Mouse (Mus musculus): ENCODE results near the gene Gm21915. TPM values are rescaled to one million over a fixed set of nuclear protein-coding genes. Genes with fewer than 3 reads are reported as not detected.

Gene Gm21915
- polyA plus RNA-seq, 1 experiment from 2014 or later: not detected

- peaks cover 3% of the 10 kb centered on the region; the same call in 1 of the 2 replicates for H3K27me3 ChIP-seq (replicated peaks)
- no peaks in the 10 kb centered on the region for H3K4me1 ChIP-seq
- no peak overlapping the region for H3K4me3 ChIP-seq
- no peaks in the 10 kb centered on the region for H3K9me3 ChIP-seq (replicated peaks)
- no peak for ATAC-seq
- H3K4me2 ChIP-seq: no peak overlapping the region
- 58% methylated on average over 3 of the region's 3 CpGs for WGBS (ENCODE audit: insufficient replicate concordance)
- no peaks in the 10 kb centered on the region for H3K36me3 ChIP-seq
- H3K27ac ChIP-seq: no peak overlapping the region
- no peak overlapping the region for H3K9ac ChIP-seq
Observed at GRCm38 (mm10) chr9:40699194-40699593, 28.8 kb downstream of the Gm21915 start.

- Histone ChIP-seq H3K4me2 (no peak overlapping the region), H3K4me1 (no peaks in the 10 kb centered on the region)
- WGBS (ENCODE audit: insufficient replicate concordance): 66% methylated on average over 5 of the region's 5 CpGs
Observed at GRCm38 (mm10) chr9:40700253-40700652, 29.8 kb downstream of the Gm21915 start.

GRCm38 (mm10) chr9:40704364-40705276 lies 34.2 kb downstream of the Gm21915 start:
- Histone ChIP-seq H3K4me2 (no peak overlapping the region), H3K27ac (no peak overlapping the region), H3K27me3 (replicated peaks) (no peaks in the 10 kb centered on the region; the same call in 1 of the 2 replicates), H3K4me1 (0 out of 2 replicates have a peak, but pooled peaks cover 3% of the 10 kb centered on the region), H3K36me3 (no peaks in the 10 kb centered on the region), H3K4me3 (no peak overlapping the region), H3K9ac (no peak overlapping the region), H3K9me3 (replicated peaks) (no peaks in the 10 kb centered on the region)
- no peak for ATAC-seq
- 51% methylated on average over 10 of the region's 10 CpGs for WGBS (ENCODE audit: insufficient replicate concordance)

More at GRCm38 (mm10) chr9:40700253-40700652, 29.8 kb downstream of the Gm21915 start:
- Histone ChIP-seq H3K4me3 (no peak overlapping the region), H3K36me3 (no peaks in the 10 kb centered on the region), H3K27ac (no peak overlapping the region), H3K27me3 (replicated peaks) (no peaks in the 10 kb centered on the region), H3K9ac (no peak overlapping the region), H3K9me3 (replicated peaks) (no peaks in the 10 kb centered on the region)
- no peak for ATAC-seq

DNA sequence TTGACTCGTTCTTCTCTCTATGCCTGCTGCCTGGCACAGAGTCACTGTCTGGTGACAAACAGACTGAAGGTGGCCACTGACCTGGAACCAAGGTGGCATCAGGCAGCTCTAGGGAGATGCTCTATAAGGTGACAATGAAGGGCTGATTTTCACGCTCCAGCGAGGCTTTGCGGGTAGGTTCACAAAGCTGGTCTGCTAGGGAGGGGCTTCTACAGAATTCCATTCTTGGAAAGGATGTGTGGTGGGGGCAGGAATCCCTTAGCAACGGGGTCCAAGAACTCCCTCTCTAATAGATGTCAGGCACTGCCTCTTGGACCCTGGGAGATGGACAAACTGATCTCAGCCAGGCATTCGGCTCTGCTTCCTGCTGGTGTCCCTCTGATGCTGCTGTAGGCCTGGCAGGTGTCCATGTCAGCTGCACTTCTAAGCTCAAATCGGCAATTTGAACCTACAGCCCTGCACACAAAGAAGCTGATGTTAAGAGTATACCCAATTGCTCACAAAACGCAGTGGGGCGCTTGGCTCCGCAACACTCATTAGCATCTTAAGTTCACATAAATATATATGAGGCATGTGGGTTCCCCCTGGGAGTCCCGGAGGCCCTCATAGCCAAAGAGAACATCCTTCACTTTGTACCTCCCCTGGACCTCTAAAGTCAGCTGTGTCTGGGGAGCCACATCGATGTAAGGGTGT lies 38.2 kb downstream of the Gm21915 start:
- no peaks in the 10 kb centered on the region for H3K9me3 ChIP-seq (replicated peaks)
- H3K4me3 ChIP-seq: no peak overlapping the region
- 65% methylated on average over 12 of the region's 12 CpGs for WGBS (ENCODE audit: insufficient replicate concordance)
- H3K27ac ChIP-seq: no peak overlapping the region
- H3K9ac ChIP-seq: no peak overlapping the region
- H3K4me1 ChIP-seq: peaks cover 3% of the 10 kb centered on the region; the same call in 1 of the 2 replicates
- no peak for ATAC-seq
- no peaks in the 10 kb centered on the region; the same call in 1 of the 2 replicates for H3K27me3 ChIP-seq (replicated peaks)
- H3K4me2 ChIP-seq: no peak overlapping the region
- no peaks in the 10 kb centered on the region for H3K36me3 ChIP-seq

GRCm38 (mm10) chr9:40709141-40709537 lies 38.7 kb downstream of the Gm21915 start:
- no peak for ATAC-seq
- no peak overlapping the region for H3K4me3 ChIP-seq
- WGBS (ENCODE audit: insufficient replicate concordance): 56% methylated on average over 7 of the region's 7 CpGs
- H3K27me3 ChIP-seq (replicated peaks): no peaks in the 10 kb centered on the region; the same call in 1 of the 2 replicates
- no peaks in the 10 kb centered on the region for H3K9me3 ChIP-seq (replicated peaks)
- H3K4me1 ChIP-seq: peaks cover 3% of the 10 kb centered on the region; the same call in 1 of the 2 replicates
- no peak overlapping the region for H3K9ac ChIP-seq
- no peak overlapping the region for H3K4me2 ChIP-seq
- no peaks in the 10 kb centered on the region for H3K36me3 ChIP-seq
- H3K27ac ChIP-seq: no peak overlapping the region

GRCm38 (mm10) chr9:40709587-40709986 lies 39.2 kb downstream of the Gm21915 start:
- Histone ChIP-seq H3K36me3 (no peaks in the 10 kb centered on the region), H3K27me3 (replicated peaks) (no peaks in the 10 kb centered on the region; the same call in 1 of the 2 replicates), H3K9ac (no peak overlapping the region), H3K4me2 (no peak overlapping the region), H3K27ac (no peak overlapping the region), H3K4me3 (no peak overlapping the region), H3K9me3 (replicated peaks) (no peaks in the 10 kb centered on the region), H3K4me1 (peaks cover 3% of the 10 kb centered on the region; the same call in 1 of the 2 replicates)
- no peak for ATAC-seq
- WGBS (ENCODE audit: insufficient replicate concordance): 61% methylated on average over 3 of the region's 3 CpGs

- peaks cover 3% of the 10 kb centered on the region; the same call in 1 of the 2 replicates for H3K4me1 ChIP-seq
- no peak overlapping the region for H3K9ac ChIP-seq
- H3K27ac ChIP-seq: no peak overlapping the region
- no peak overlapping the region for H3K4me3 ChIP-seq
- ATAC-seq: no peak
- H3K36me3 ChIP-seq: no peaks in the 10 kb centered on the region
- H3K4me2 ChIP-seq: no peak overlapping the region
- H3K9me3 ChIP-seq (replicated peaks): no peaks in the 10 kb centered on the region
- H3K27me3 ChIP-seq (replicated peaks): no peaks in the 10 kb centered on the region; the same call in 1 of the 2 replicates
- WGBS (ENCODE audit: insufficient replicate concordance): 25% methylated on average over 3 of the region's 3 CpGs
Observed at GRCm38 (mm10) chr9:40709991-40710390, 39.6 kb downstream of the Gm21915 start.

DNA sequence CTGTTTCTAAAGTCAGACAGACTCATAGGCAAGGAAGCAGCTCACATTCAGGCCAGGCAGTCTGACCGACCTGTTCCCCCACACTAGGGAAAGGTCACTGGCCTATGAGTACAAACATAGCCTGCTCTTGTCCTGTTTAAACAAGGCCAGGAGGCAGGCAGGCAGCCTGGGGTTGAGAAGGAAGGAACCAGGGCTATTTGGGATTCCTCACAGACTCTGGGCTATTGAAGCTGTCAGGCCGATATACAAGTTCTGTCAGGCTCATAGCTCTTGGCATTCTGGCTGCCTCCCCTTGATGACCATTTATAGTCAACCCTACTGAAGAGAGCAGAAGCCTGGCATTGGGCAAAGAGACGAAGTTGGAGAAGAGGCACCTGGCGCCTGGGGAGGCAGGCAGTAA lies 41.2 kb downstream of the Gm21915 start:
- no peak overlapping the region for H3K9ac ChIP-seq
- no peaks in the 10 kb centered on the region for H3K9me3 ChIP-seq (replicated peaks)
- no peak overlapping the region for H3K4me2 ChIP-seq
- no peak overlapping the region for H3K4me3 ChIP-seq
- H3K4me1 ChIP-seq: peaks cover 3% of the 10 kb centered on the region; the same call in 1 of the 2 replicates
- no peak overlapping the region for H3K27ac ChIP-seq
- 0 out of 2 replicates have a peak, but pooled peaks have one; percentile 51 for ATAC-seq
- H3K36me3 ChIP-seq: no peaks in the 10 kb centered on the region
- 57% methylated on average over 4 of the region's 4 CpGs for WGBS (ENCODE audit: insufficient replicate concordance)
- H3K27me3 ChIP-seq (replicated peaks): no peaks in the 10 kb centered on the region; the same call in 1 of the 2 replicates

DNA sequence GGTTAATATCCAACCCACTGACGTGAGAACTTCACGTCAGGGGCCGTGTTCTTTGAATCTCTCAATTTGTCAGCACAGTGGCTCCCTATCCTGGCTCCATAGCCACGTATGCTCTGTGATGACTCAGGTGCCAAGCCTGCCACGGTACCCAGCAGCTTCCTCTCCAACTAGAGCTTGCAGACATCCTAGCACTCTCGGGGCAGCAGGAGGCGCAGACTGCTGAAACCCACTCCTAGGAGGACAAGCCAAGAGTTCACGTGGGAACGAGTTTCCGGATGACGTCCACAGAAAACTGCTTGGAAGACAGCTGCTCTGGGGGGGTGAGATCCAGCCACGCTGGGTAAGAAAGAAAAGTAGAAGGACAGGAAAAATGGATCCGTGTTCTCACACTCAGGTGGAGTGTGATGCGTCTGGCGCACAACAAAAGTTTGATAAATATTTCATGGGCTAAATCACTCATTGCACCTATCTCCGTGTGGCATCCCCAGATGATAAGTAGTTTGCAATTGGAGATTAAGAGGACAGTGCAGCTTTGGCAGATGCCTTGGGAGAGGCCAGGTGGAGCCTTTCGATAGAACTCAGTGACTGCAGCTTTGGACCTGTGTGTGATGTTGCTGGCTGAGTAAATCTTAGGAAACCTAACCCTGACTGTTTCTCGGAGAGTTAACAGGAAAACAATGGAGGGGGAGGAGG lies 46.9 kb downstream of the Gm21915 start:
- Histone ChIP-seq H3K4me3 (no peak overlapping the region), H3K36me3 (no peaks in the 10 kb centered on the region), H3K9me3 (replicated peaks) (no peaks in the 10 kb centered on the region), H3K27me3 (replicated peaks) (0 out of 2 replicates have a peak, but pooled peaks cover 3% of the 10 kb centered on the region), H3K9ac (no peak overlapping the region), H3K4me2 (no peak overlapping the region), H3K27ac (no peak overlapping the region), H3K4me1 (no peaks in the 10 kb centered on the region)
- no peak for ATAC-seq
- 57% methylated on average over 18 of the region's 18 CpGs for WGBS (ENCODE audit: insufficient replicate concordance)

- Histone ChIP-seq H3K4me2 (no peak overlapping the region), H3K27ac (no peak overlapping the region), H3K27me3 (replicated peaks) (0 out of 2 replicates have a peak, but pooled peaks cover 3% of the 10 kb centered on the region)
Observed at GRCm38 (mm10) chr9:40717875-40718185, 47.4 kb downstream of the Gm21915 start.

More at GRCm38 (mm10) chr9:40717875-40718185, 47.4 kb downstream of the Gm21915 start:
- H3K4me3 ChIP-seq: no peak overlapping the region
- ATAC-seq: no peak
- no peaks in the 10 kb centered on the region for H3K36me3 ChIP-seq
- no peaks in the 10 kb centered on the region for H3K4me1 ChIP-seq
- WGBS (ENCODE audit: insufficient replicate concordance): 40% methylated on average over 7 of the region's 7 CpGs
- H3K9me3 ChIP-seq (replicated peaks): no peaks in the 10 kb centered on the region
- H3K9ac ChIP-seq: no peak overlapping the region
